In the genomic region with DNA sequence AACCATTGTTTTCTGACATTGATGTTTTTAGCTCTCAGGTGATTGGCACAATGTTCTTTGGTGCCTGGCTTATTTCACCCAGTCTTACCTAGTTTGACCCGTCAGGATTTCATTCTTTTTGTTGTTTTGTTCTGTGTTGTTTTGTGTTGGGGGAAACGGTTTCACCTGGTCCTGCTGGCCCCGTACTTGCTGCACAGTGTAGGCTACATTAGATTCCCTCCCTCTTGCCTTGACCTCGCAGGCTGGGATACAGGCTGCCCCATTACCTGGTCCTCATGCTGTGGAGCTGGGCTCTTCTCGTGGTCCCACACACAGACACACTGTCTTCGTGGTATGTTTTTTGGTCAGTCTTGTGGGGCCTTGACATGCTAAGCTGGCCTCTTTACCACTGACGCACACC, we compare ENCODE assay signal across 17 mouse cellular contexts. TPM values are rescaled to one million over a fixed set of nuclear protein-coding genes. Genes with fewer than 3 reads are reported as not detected.
DNase-seq lines count a peak whose midpoint lies in the region; ATAC-seq and TF ChIP-seq lines count a peak whose summit lies in the region.
"Had no signal": no experiment of that assay in that cellular context is flagged by ENCODE, and none has a peak within 500 bp of the region (broad histone marks: within the 10 kb centered on the region; RNA-seq: fewer than 3 reads in every experiment).

No protein-coding gene starts in this region.

- no peak overlapping the region for H3K9ac ChIP-seq in forebrain, postnatal 0 days
- H3K9ac ChIP-seq in kidney, embryonic 16.5 days (replicated peaks; ENCODE audit: low read length), result no peak overlapping the region
- H3K9ac ChIP-seq in neural tube, embryonic 13.5 days, result peak overlapping the region; percentile 34; the same call in 1 of the 2 replicates
- H3K9ac ChIP-seq in neural tube, embryonic 15.5 days (replicated peaks), result no peak overlapping the region
- H3K9ac ChIP-seq: heart, embryonic 13.5 days had no signal

- 64% methylated on average over 7 of the region's 7 CpGs for WGBS in forebrain, embryonic 10.5 days
- WGBS in forebrain, postnatal 0 days, result 61% methylated on average over 7 of the region's 7 CpGs
- 79% methylated on average over 7 of the region's 7 CpGs for WGBS in kidney, embryonic 16.5 days
- 73% methylated on average over 7 of the region's 7 CpGs for WGBS in neural tube, embryonic 13.5 days
- WGBS in neural tube, embryonic 15.5 days, result 68% methylated on average over 7 of the region's 7 CpGs

- 0 out of 2 replicates have a peak overlapping the region, but pooled peaks have one; percentile 77 for H3K27ac ChIP-seq in forebrain, embryonic 10.5 days
- H3K27ac ChIP-seq in forebrain, postnatal 0 days (ENCODE audit: low read depth, low read length), result no peak overlapping the region
- no peak overlapping the region for H3K27ac ChIP-seq in kidney, embryonic 16.5 days (ENCODE audit: low read length)
- H3K27ac ChIP-seq in neural tube, embryonic 13.5 days (replicated peaks), result peak overlapping the region; percentile 63; the same call in 1 of the 2 replicates
- H3K27ac ChIP-seq in neural tube, embryonic 15.5 days (replicated peaks), result no peak overlapping the region
- H3K27ac ChIP-seq: heart, embryonic 13.5 days had no signal

- H3K27me3 ChIP-seq in forebrain, embryonic 10.5 days (ENCODE audit: poor library complexity, severe bottlenecking), result no peaks in the 10 kb centered on the region
- H3K27me3 ChIP-seq in forebrain, postnatal 0 days (ENCODE audit: insufficient read depth, low read length), result no peaks in the 10 kb centered on the region
- no peaks in the 10 kb centered on the region for H3K27me3 ChIP-seq in kidney, embryonic 16.5 days (ENCODE audit: insufficient read depth, low read length)
- H3K27me3 ChIP-seq in neural tube, embryonic 13.5 days, result no peaks in the 10 kb centered on the region
- no peaks in the 10 kb centered on the region for H3K27me3 ChIP-seq in neural tube, embryonic 15.5 days (replicated peaks)
- H3K27me3 ChIP-seq: heart, embryonic 13.5 days had no signal

- H3K4me1 ChIP-seq in forebrain, embryonic 10.5 days, result peaks cover 39% of the 10 kb centered on the region
- H3K4me1 ChIP-seq in forebrain, postnatal 0 days (ENCODE audit: insufficient read depth), result no peaks in the 10 kb centered on the region
- peaks cover 9% of the 10 kb centered on the region; the same call in 1 of the 2 replicates for H3K4me1 ChIP-seq in kidney, embryonic 16.5 days (ENCODE audit: insufficient read depth, low read length)
- peaks cover 27% of the 10 kb centered on the region for H3K4me1 ChIP-seq in neural tube, embryonic 13.5 days (replicated peaks)
- peaks cover 17% of the 10 kb centered on the region for H3K4me1 ChIP-seq in neural tube, embryonic 15.5 days

- H3K4me3 ChIP-seq in forebrain, embryonic 10.5 days, result no peak overlapping the region
- no peak overlapping the region for H3K4me3 ChIP-seq in forebrain, postnatal 0 days (ENCODE audit: low read depth, low read length)
- no peak overlapping the region for H3K4me3 ChIP-seq in kidney, embryonic 16.5 days (ENCODE audit: low read length)
- no peak overlapping the region for H3K4me3 ChIP-seq in neural tube, embryonic 13.5 days
- no peak overlapping the region for H3K4me3 ChIP-seq in neural tube, embryonic 15.5 days (replicated peaks)
- H3K4me3 ChIP-seq: embryonic facial prominence, embryonic 10.5 days; heart, embryonic 13.5 days had no signal

- no peak for TF ChIP-seq CTCF in forebrain, postnatal 0 days (IDR thresholded peaks at IDR 0.05; ENCODE audit: low read depth)

- H3K36me3 ChIP-seq in forebrain, embryonic 10.5 days (replicated peaks), result peaks cover 18% of the 10 kb centered on the region
- no peaks in the 10 kb centered on the region; the same call in 1 of the 2 replicates for H3K36me3 ChIP-seq in forebrain, postnatal 0 days (ENCODE audit: insufficient read depth)
- no peaks in the 10 kb centered on the region for H3K36me3 ChIP-seq in kidney, embryonic 16.5 days (ENCODE audit: insufficient read depth, low read length)
- no peaks in the 10 kb centered on the region for H3K36me3 ChIP-seq in neural tube, embryonic 13.5 days
- H3K36me3 ChIP-seq in neural tube, embryonic 15.5 days, result no peaks in the 10 kb centered on the region
- H3K36me3 ChIP-seq: G1E had no signal

- no peak overlapping the region for H3K4me2 ChIP-seq in forebrain, postnatal 0 days (ENCODE audit: low read depth)
- no peak overlapping the region for H3K4me2 ChIP-seq in kidney, embryonic 16.5 days (replicated peaks; ENCODE audit: low read depth, low read length)
- H3K4me2 ChIP-seq in neural tube, embryonic 13.5 days, result no peak overlapping the region
- H3K4me2 ChIP-seq in neural tube, embryonic 15.5 days, result no peak overlapping the region

- DNase-seq in forebrain, embryonic 10.5 days (ENCODE audit: extremely low spot score, low spot score), result no peak
- DNase-seq in forebrain, postnatal 0 days, result no peak
- peak; percentile 72 for DNase-seq in heart, adult 11 months
- DNase-seq in heart, postnatal 10 days, result no peak
- DNase-seq in kidney, postnatal 4 days, result no peak
- DNase-seq: adrenal gland, adult 8-10 months; adrenal gland, postnatal 36 days; B cell, adult 2 months; cerebellum, adult 2 months; gastrocnemius, postnatal 14 days had no signal

- H3K9me3 ChIP-seq in forebrain, embryonic 10.5 days, result no peaks in the 10 kb centered on the region
- H3K9me3 ChIP-seq in forebrain, postnatal 0 days (ENCODE audit: low read length), result no peaks in the 10 kb centered on the region
- no peaks in the 10 kb centered on the region for H3K9me3 ChIP-seq in kidney, embryonic 16.5 days (ENCODE audit: low read length)
- H3K9me3 ChIP-seq in neural tube, embryonic 13.5 days, result no peaks in the 10 kb centered on the region
- no peaks in the 10 kb centered on the region for H3K9me3 ChIP-seq in neural tube, embryonic 15.5 days (replicated peaks)
- H3K9me3 ChIP-seq: embryonic facial prominence, embryonic 10.5 days; heart, embryonic 13.5 days had no signal

- ATAC-seq in forebrain, postnatal 0 days, result no peak
- 0 out of 2 replicates have a peak, but pooled peaks have one; percentile 24 for ATAC-seq in kidney, embryonic 16.5 days (ENCODE audit: low FRiP score, low TSS enrichment)
- no peak for ATAC-seq in neural tube, embryonic 13.5 days (ENCODE audit: low read depth)
- ATAC-seq in neural tube, embryonic 15.5 days (ENCODE audit: low FRiP score), result no peak
- ATAC-seq: hindbrain, postnatal 0 days had no signal

- intact Hi-C loops in heart, postnatal 10 days (cut with DNase I), result loop anchor here (5.0 to 10.0 kb wide), 2 partner anchors 572 to 859 kb away; partner anchors contain the start of gene Pik3c2g

RNA-seq across cellular contexts. Expression of gene Plekha5, which starts 20.3 kb away (rescaled TPM):
- polyA plus RNA-seq in forebrain, embryonic 10.5 days (2016; fragmentation: Nextera tagmentation; extraction: Ambion mirVana), result 42.9 and 46.0 TPM in 2 replicates
- 32.0 and 34.0 TPM in 2 replicates for total RNA-seq in forebrain, postnatal 0 days (2014; rRNA removed)
- polyA plus RNA-seq in forebrain, postnatal 0 days (2015; fragmentation: Nextera tagmentation; extraction: Ambion mirVana), result 9.7 and 15.9 TPM in 2 replicates
- 10 to 100 TPM; 38.3 to 39.2 TPM for total RNA-seq in heart, postnatal 10 days (2021)
- 45.4 and 46.5 TPM in 2 replicates for polyA plus RNA-seq in kidney, embryonic 16.5 days (2015; fragmentation: Nextera tagmentation; extraction: Ambion mirVana)
- 44.0 and 49.5 TPM in 2 replicates for polyA plus RNA-seq in neural tube, embryonic 13.5 days (2015; fragmentation: Nextera tagmentation; extraction: Ambion mirVana)
- polyA plus RNA-seq in neural tube, embryonic 15.5 days (2015; fragmentation: Nextera tagmentation; extraction: Ambion mirVana), result 33.9 and 40.9 TPM in 2 replicates
- polyA plus RNA-seq: G1E had no signal

Comparison
In these comparisons a context has a peak if more than half of its experiments do, and no peak if none do; other contexts are left out.
1. H3K27ac ChIP-seq: peak in forebrain, embryonic 10.5 days (single experiment) and neural tube, embryonic 13.5 days (single experiment); none in forebrain, postnatal 0 days (single experiment), kidney, embryonic 16.5 days (single experiment) and neural tube, embryonic 15.5 days (single experiment).